Mouse (Mus musculus): ENCODE measurements around the gene Serinc2. TPM values are rescaled to one million over a fixed set of nuclear protein-coding genes. Genes with fewer than 3 reads are reported as not detected.

Gene Serinc2
- polyA plus RNA-seq (2015; fragmentation: Nextera tagmentation; extraction: Ambion mirVana), result 0.76 and 1.3 TPM in 2 replicates

GRCm38 (mm10) chr4:130279105-130279504, at the start of gene Serinc2:
TSS of gene Serinc2 (minus strand) at chr4:130279205.
- Histone ChIP-seq H3K27me3 (ENCODE audit: control insufficient read depth, insufficient read depth, low read depth, low read length) (peaks cover 50% of the 10 kb centered on the region), H3K4me3 (ENCODE audit: low read depth, low read length) (no peak within 1 kb of the TSS), H3K27ac (ENCODE audit: low read length) (no peak within 1 kb of the TSS), H3K9me3 (replicated peaks; ENCODE audit: control insufficient read depth, low read length) (no peaks in the 10 kb centered on the region), H3K4me2 (ENCODE audit: low read depth, low read length) (no peak within 1 kb of the TSS), H3K36me3 (ENCODE audit: control insufficient read depth, insufficient read depth) (no peaks in the 10 kb centered on the region), H3K4me1 (ENCODE audit: control insufficient read depth, low read depth, low read length) (peaks cover 7% of the 10 kb centered on the region), H3K9ac (ENCODE audit: low read depth, low read length) (no peak within 1 kb of the TSS)
- WGBS (ENCODE audit: insufficient replicate concordance), result 49% methylated on average over 2 of the region's 2 CpGs
- no peak for ATAC-seq (ENCODE audit: low read depth)

GRCm38 (mm10) chr4:130327366-130327765, 48.4 kb upstream of the Serinc2 start:
- Histone ChIP-seq H3K4me3 (ENCODE audit: low read depth, low read length) (no peak overlapping the region), H3K4me1 (ENCODE audit: control insufficient read depth, low read depth, low read length) (no peaks in the 10 kb centered on the region), H3K9ac (ENCODE audit: low read depth, low read length) (no peak overlapping the region), H3K4me2 (ENCODE audit: low read depth, low read length) (no peak overlapping the region), H3K27me3 (ENCODE audit: control insufficient read depth, insufficient read depth, low read depth, low read length) (no peaks in the 10 kb centered on the region), H3K27ac (ENCODE audit: low read length) (no peak overlapping the region), H3K9me3 (replicated peaks; ENCODE audit: control insufficient read depth, low read length) (no peaks in the 10 kb centered on the region), H3K36me3 (ENCODE audit: control insufficient read depth, insufficient read depth) (peaks cover 5% of the 10 kb centered on the region; the same call in 1 of the 2 replicates)
- WGBS (ENCODE audit: insufficient replicate concordance), result 84% methylated on average over 9 of the region's 9 CpGs
- no peak for ATAC-seq (ENCODE audit: low read depth)

- no peak overlapping the region for H3K4me3 ChIP-seq (ENCODE audit: low read depth, low read length)
- peaks cover 5% of the 10 kb centered on the region; the same call in 1 of the 2 replicates for H3K36me3 ChIP-seq (ENCODE audit: control insufficient read depth, insufficient read depth)
- 83% methylated on average over 2 of the region's 2 CpGs for WGBS (ENCODE audit: insufficient replicate concordance)
- ATAC-seq (ENCODE audit: low read depth), result no peak
- H3K9me3 ChIP-seq (replicated peaks; ENCODE audit: control insufficient read depth, low read length), result no peaks in the 10 kb centered on the region
- no peaks in the 10 kb centered on the region for H3K27me3 ChIP-seq (ENCODE audit: control insufficient read depth, insufficient read depth, low read depth, low read length)
- no peak overlapping the region for H3K9ac ChIP-seq (ENCODE audit: low read depth, low read length)
- no peaks in the 10 kb centered on the region; the same call in 1 of the 2 replicates for H3K4me1 ChIP-seq (ENCODE audit: control insufficient read depth, low read depth, low read length)
- H3K27ac ChIP-seq (ENCODE audit: low read length), result no peak overlapping the region
- H3K4me2 ChIP-seq (ENCODE audit: low read depth, low read length), result no peak overlapping the region
Measured at GRCm38 (mm10) chr4:130325446-130325845, 46.4 kb upstream of the Serinc2 start.

- no peak overlapping the region for H3K4me3 ChIP-seq (ENCODE audit: low read depth, low read length)
- no peaks in the 10 kb centered on the region; the same call in 1 of the 2 replicates for H3K4me1 ChIP-seq (ENCODE audit: control insufficient read depth, low read depth, low read length)
- H3K4me2 ChIP-seq (ENCODE audit: low read depth, low read length), result no peak overlapping the region
- no peak overlapping the region for H3K27ac ChIP-seq (ENCODE audit: low read length)
- no peak overlapping the region for H3K9ac ChIP-seq (ENCODE audit: low read depth, low read length)
- H3K27me3 ChIP-seq (ENCODE audit: control insufficient read depth, insufficient read depth, low read depth, low read length), result no peaks in the 10 kb centered on the region
- WGBS (ENCODE audit: insufficient replicate concordance), result 72% methylated on average over 5 of the region's 5 CpGs
- ATAC-seq (ENCODE audit: low read depth), result no peak
- H3K36me3 ChIP-seq (ENCODE audit: control insufficient read depth, insufficient read depth), result peaks cover 5% of the 10 kb centered on the region; the same call in 1 of the 2 replicates
- no peaks in the 10 kb centered on the region for H3K9me3 ChIP-seq (replicated peaks; ENCODE audit: control insufficient read depth, low read length)
Measured at GRCm38 (mm10) chr4:130323607-130324006, 44.6 kb upstream of the Serinc2 start.

GRCm38 (mm10) chr4:130323165-130323564, 44.2 kb upstream of the Serinc2 start:
- no peak for ATAC-seq (ENCODE audit: low read depth)
- Histone ChIP-seq H3K27ac (ENCODE audit: low read length) (no peak overlapping the region), H3K36me3 (ENCODE audit: control insufficient read depth, insufficient read depth) (peaks cover 5% of the 10 kb centered on the region; the same call in 1 of the 2 replicates), H3K27me3 (ENCODE audit: control insufficient read depth, insufficient read depth, low read depth, low read length) (no peaks in the 10 kb centered on the region), H3K4me3 (ENCODE audit: low read depth, low read length) (no peak overlapping the region), H3K4me1 (ENCODE audit: control insufficient read depth, low read depth, low read length) (no peaks in the 10 kb centered on the region; the same call in 1 of the 2 replicates), H3K9ac (ENCODE audit: low read depth, low read length) (no peak overlapping the region), H3K4me2 (ENCODE audit: low read depth, low read length) (no peak overlapping the region), H3K9me3 (replicated peaks; ENCODE audit: control insufficient read depth, low read length) (no peaks in the 10 kb centered on the region)
- WGBS (ENCODE audit: insufficient replicate concordance), result 17% methylated on average over 1 of the region's 1 CpGs

- H3K4me2 ChIP-seq (ENCODE audit: low read depth, low read length), result no peak overlapping the region
- no peak for ATAC-seq (ENCODE audit: low read depth)
- peaks cover 5% of the 10 kb centered on the region; the same call in 1 of the 2 replicates for H3K36me3 ChIP-seq (ENCODE audit: control insufficient read depth, insufficient read depth)
- H3K4me3 ChIP-seq (ENCODE audit: low read depth, low read length), result no peak overlapping the region
- no peaks in the 10 kb centered on the region for H3K27me3 ChIP-seq (ENCODE audit: control insufficient read depth, insufficient read depth, low read depth, low read length)
- H3K9me3 ChIP-seq (replicated peaks; ENCODE audit: control insufficient read depth, low read length), result no peaks in the 10 kb centered on the region
- H3K4me1 ChIP-seq (ENCODE audit: control insufficient read depth, low read depth, low read length), result no peaks in the 10 kb centered on the region; the same call in 1 of the 2 replicates
- H3K27ac ChIP-seq (ENCODE audit: low read length), result no peak overlapping the region
- WGBS (ENCODE audit: insufficient replicate concordance), result 56% methylated on average over 7 of the region's 7 CpGs
- H3K9ac ChIP-seq (ENCODE audit: low read depth, low read length), result no peak overlapping the region
Measured at GRCm38 (mm10) chr4:130322567-130322966, 43.6 kb upstream of the Serinc2 start.

GRCm38 (mm10) chr4:130321640-130322039, 42.6 kb upstream of the Serinc2 start:
- ATAC-seq (ENCODE audit: low read depth), result no peak

GRCm38 (mm10) chr4:130319564-130319963, 40.6 kb upstream of the Serinc2 start:
- no peak overlapping the region for H3K27ac ChIP-seq (ENCODE audit: low read length)
- H3K9ac ChIP-seq (ENCODE audit: low read depth, low read length), result no peak overlapping the region
- H3K36me3 ChIP-seq (ENCODE audit: control insufficient read depth, insufficient read depth), result no peaks in the 10 kb centered on the region
- ATAC-seq (ENCODE audit: low read depth), result no peak
- H3K4me1 ChIP-seq (ENCODE audit: control insufficient read depth, low read depth, low read length), result no peaks in the 10 kb centered on the region; the same call in 1 of the 2 replicates
- WGBS (ENCODE audit: insufficient replicate concordance), result 81% methylated on average over 7 of the region's 7 CpGs
- H3K9me3 ChIP-seq (replicated peaks; ENCODE audit: control insufficient read depth, low read length), result no peaks in the 10 kb centered on the region
- H3K4me3 ChIP-seq (ENCODE audit: low read depth, low read length), result no peak overlapping the region
- H3K4me2 ChIP-seq (ENCODE audit: low read depth, low read length), result no peak overlapping the region
- H3K27me3 ChIP-seq (ENCODE audit: control insufficient read depth, insufficient read depth, low read depth, low read length), result no peaks in the 10 kb centered on the region

More at GRCm38 (mm10) chr4:130321640-130322039, 42.6 kb upstream of the Serinc2 start:
- 73% methylated on average over 7 of the region's 7 CpGs for WGBS (ENCODE audit: insufficient replicate concordance)
- no peaks in the 10 kb centered on the region; the same call in 1 of the 2 replicates for H3K4me1 ChIP-seq (ENCODE audit: control insufficient read depth, low read depth, low read length)
- H3K27ac ChIP-seq (ENCODE audit: low read length), result no peak overlapping the region
- no peaks in the 10 kb centered on the region for H3K9me3 ChIP-seq (replicated peaks; ENCODE audit: control insufficient read depth, low read length)
- no peaks in the 10 kb centered on the region for H3K27me3 ChIP-seq (ENCODE audit: control insufficient read depth, insufficient read depth, low read depth, low read length)
- H3K4me3 ChIP-seq (ENCODE audit: low read depth, low read length), result no peak overlapping the region
- H3K4me2 ChIP-seq (ENCODE audit: low read depth, low read length), result no peak overlapping the region
- no peak overlapping the region for H3K9ac ChIP-seq (ENCODE audit: low read depth, low read length)
- H3K36me3 ChIP-seq (ENCODE audit: control insufficient read depth, insufficient read depth), result peaks cover 5% of the 10 kb centered on the region; the same call in 1 of the 2 replicates

- Histone ChIP-seq H3K36me3 (ENCODE audit: control insufficient read depth, insufficient read depth) (no peaks in the 10 kb centered on the region), H3K4me2 (ENCODE audit: low read depth, low read length) (no peak overlapping the region), H3K9me3 (replicated peaks; ENCODE audit: control insufficient read depth, low read length) (no peaks in the 10 kb centered on the region)
Measured at GRCm38 (mm10) chr4:130318122-130318521, 39.1 kb upstream of the Serinc2 start.

More at GRCm38 (mm10) chr4:130318122-130318521, 39.1 kb upstream of the Serinc2 start:
- no peaks in the 10 kb centered on the region for H3K27me3 ChIP-seq (ENCODE audit: control insufficient read depth, insufficient read depth, low read depth, low read length)
- no peak overlapping the region for H3K27ac ChIP-seq (ENCODE audit: low read length)
- no peak overlapping the region for H3K9ac ChIP-seq (ENCODE audit: low read depth, low read length)
- H3K4me3 ChIP-seq (ENCODE audit: low read depth, low read length), result no peak overlapping the region
- 68% methylated on average over 3 of the region's 3 CpGs for WGBS (ENCODE audit: insufficient replicate concordance)
- no peak for ATAC-seq (ENCODE audit: low read depth)
- no peaks in the 10 kb centered on the region; the same call in 1 of the 2 replicates for H3K4me1 ChIP-seq (ENCODE audit: control insufficient read depth, low read depth, low read length)
